Mouse (Mus musculus) bone marrow macrophage, adult 2 months (primary cell): ENCODE measurements around the gene Ext2.

Experiments used
- CTCF ChIP-seq: IDR thresholded peaks from 2 replicates; pipeline ENCODE4 v1.5.1; 2012; ENCODE audit warnings: low read depth, mild to moderate bottlenecking, low read length, moderate library complexity
- POLR2A ChIP-seq: IDR thresholded peaks from 2 replicates; pipeline ENCODE4 v1.6.1; 2012; ENCODE audit warnings: mild to moderate bottlenecking, low read depth, low read length, borderline replicate concordance

DNA sequence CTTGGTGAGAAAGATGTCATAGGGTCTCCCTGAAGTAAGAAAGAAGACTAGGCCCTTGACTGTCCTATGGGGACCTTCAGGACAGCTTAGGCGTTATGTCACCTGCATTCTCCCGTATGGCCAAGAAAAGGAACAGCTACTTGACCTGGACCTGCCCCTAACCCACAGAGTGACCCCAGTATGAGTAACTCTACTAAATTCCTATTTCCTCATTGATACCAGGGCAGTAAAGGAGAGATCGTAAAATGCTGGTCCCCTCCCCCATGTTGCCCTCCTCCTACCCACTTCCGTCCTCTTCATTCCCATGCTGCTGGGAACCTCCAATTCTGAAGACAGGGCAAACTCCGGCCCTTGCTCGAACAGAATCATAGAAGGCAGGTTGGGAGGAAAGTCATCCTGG lies 177.6 kb downstream of the Ext2 start:
- TF ChIP-seq POLR2A (no peak), CTCF (no peak)
